Mouse (Mus musculus) B cell, adult 62 days (primary cell): ENCODE results near the gene Adam1b. TPM values are rescaled to one million over a fixed set of nuclear protein-coding genes. Genes with fewer than 3 reads are reported as not detected.

ENCODE experiments used
- total RNA-seq: library from RNA; stranded (reverse); gene quantifications from 4 replicates; pipeline ENCODE4 v1.2.4, GENCODE M21; 2023

Adam1b gene
- total RNA-seq, result 0.16 to 0.17 TPM in 2 of 4 replicates, not detected in the others

DNA sequence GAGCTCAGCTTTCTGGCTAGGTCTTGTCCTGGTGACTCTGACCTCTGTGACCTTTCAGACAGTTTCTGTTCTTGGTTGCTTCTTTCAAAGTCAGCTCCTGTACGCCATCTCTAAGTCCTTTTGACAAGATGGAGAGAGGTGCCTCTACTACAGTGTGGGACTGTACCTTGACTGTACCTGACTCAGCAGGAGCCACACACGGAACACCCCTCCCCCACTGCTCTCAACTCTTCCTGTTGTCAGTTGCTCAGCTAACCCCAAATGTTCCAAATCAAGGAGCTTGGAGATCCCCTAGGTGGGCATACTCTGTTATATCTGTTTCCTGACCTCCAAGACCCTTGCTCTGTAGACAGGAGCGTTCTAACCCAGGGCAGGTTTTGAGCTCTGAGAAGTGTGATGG, at the start of gene Adam1b:
Adam1b (minus strand) TSS at position 205 of the 400 bp plus-strand sequence.

DNA sequence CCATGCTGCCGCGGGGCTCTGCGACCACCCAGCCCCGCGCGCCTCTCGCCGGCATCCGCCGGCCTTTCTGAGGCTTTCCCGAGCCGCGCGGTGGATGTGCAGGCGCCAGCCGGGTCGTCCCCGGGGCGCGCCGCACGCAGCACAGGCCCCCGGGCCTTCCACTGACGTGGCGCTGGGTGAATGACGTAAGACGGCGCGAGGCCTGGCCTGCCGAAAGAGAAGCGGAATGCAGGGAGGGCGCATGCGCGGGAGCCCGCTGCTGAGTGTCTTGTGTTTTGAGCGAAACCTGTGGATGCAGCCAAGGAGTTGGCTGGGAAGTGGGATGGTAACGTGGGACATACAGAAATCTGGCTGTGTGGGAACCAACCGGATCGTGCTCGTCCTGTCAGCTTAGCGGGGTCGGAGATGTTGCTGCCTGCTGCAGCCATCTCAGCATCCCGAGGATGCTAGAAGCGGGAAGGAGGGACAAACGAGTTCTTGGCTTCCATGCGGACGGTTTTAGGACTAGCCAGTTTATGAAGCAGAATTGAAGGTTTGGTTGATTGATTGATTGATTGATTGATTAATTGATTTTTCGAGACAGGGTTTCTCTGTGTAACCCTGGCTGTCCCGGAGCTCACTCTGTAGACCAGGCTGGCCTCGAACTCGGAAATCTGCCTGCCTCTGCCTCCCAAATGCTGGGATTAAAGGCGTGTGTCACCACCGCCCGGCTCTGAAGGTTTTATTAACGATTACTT, 42.7 kb upstream of the Adam1b start, which contains the start of gene Mapkapk5:
Mapkapk5 (minus strand) TSS at position 113 of the 737 bp plus-strand sequence.

DNA sequence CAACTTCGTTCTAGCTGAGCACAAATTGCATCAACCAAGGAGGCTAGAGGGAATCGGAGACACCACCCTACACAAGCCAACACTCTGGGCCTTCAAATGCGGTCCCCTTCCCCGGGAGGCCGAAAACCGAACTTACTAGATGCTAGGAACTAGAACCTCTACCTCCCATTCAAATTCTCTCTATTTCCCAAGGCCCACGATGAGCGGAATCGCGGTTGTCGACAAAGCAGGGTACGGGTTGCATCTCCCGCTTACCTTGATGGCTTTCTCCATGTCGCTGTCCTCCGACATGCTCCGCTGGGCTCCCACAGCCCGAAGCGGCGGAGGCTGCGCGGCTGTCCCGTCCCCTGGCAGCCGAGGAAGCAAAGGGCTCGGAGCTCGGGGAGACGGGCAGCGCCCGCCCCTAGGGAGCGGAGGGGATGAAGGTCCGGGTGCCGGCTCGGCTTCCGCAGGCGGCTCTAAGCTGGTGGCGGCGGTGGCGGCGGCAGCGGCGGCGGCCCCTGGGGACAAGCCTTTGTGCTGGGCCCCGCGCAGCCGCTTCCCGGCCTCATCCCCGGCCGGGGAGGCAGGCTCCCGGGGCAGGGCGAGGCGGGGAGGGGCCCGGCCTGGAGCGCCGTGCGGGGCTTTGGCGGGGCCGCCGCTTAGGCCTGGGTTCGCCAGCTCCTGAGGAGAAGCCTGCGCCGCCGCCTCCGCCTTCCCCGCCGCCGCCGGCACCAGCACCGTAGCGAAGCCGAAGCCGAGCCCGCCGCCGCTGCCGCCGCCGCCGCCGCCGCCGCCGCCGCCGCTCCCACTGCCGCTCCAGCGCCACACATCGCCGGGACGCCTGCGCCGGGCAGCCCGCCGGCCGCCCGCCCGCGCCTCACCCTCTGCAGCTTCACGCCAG, 41.9 kb upstream of the Adam1b start, which contains the start of the genes Adam1a and Gm42878:
Adam1a (minus strand) TSS at position 573 of the 883 bp plus-strand sequence.
Gm42878 (minus strand) TSS at position 573 of the 883 bp plus-strand sequence.

DNA sequence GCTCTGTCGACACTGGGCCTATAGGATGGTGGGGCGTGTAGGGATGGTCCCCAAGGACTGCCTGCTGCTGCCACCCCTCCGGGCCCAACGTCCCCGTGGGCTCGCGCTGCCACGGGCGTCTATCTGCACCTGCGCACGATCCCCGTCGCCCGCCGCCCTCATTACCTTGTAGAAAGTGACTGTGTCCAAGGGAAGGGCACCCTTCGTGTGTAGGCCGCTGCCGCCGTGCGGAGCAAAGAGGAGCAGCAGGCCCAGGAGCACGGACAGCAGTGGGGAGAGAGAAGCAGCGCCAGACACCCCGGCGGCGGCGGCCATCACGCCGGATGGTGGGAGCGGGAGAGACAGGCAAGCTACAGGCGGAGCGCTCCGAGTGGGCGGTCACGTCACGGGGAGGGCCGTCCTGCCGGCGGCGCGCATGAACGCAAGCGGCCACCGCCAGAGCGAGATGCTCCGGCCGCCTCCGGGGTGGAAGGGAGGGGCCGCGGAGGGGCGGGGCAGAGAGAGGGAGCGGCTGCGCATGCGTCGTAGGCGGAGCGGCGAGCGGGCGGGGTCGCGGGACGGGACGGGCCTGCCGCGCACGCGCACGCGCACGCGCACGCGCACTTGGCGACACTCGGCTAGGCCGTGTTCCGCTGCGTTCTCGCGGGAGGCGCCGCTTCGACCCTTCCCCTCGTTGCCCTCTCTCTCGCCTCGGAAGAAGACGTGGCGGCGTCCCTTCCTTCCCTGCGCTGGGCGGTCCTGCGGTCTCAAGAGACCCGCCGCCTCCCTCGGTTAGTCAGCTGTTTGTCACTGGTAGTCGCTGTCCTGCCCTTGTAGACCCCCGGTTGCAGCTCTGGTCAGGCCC, 51.0 kb downstream of the Adam1b start, which contains the start of gene Erp29:
Erp29 (minus strand) TSS at position 481 of the 844 bp plus-strand sequence.

DNA sequence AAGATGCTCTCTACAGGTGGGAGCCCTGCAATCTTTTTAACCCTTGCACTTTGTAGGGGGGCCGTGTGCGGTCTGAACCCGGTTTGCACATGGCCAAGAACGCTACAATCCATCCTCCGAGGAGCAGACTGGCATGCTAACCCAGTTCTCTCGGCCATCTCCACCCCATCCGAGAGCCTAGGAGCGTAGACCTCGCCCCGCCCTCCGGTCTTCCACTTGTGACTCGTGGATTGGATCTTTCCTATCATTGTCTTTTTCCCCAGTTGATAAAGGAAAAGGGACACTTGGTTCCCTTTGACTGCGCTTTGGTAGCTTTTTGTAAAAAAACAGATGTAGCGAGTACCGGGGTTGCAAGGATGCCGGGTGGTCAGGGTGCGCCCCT, 51.6 kb downstream of the Adam1b start, which contains the start of gene Tmem116:
Tmem116 (plus strand) TSS at position 250 of the 382 bp plus-strand sequence.

Other genes with a start within 250 kb of the Adam1b start
- 71.6 to 89.6 TPM (median 78.6 TPM) in 4 replicates for gene Trafd1, start 117.8 kb downstream of the Adam1b start, total RNA-seq
- 44.1 to 51.0 TPM (median 45.5 TPM) in 4 replicates for gene Naa25, start 105.5 kb downstream of the Adam1b start, total RNA-seq
- gene Tmem116, start 51.5 kb downstream of the Adam1b start, total RNA-seq, result 0.63 to 1.8 TPM (median 1.3 TPM) in 4 replicates
- 164 to 172 TPM (median 168 TPM) in 4 replicates for gene Erp29, start 50.9 kb downstream of the Adam1b start, total RNA-seq
- gene Adam1a, start 42.0 kb upstream of the Adam1b start, total RNA-seq, result 5.0 to 6.7 TPM (median 5.3 TPM) in 4 replicates
- gene Gm42878, start 42.0 kb upstream of the Adam1b start, total RNA-seq, result not detected in 4 replicates
- 87.8 to 102 TPM (median 94.5 TPM) in 4 replicates for gene Mapkapk5, start 42.5 kb upstream of the Adam1b start, total RNA-seq
- gene Aldh2, start 90.4 kb upstream of the Adam1b start, total RNA-seq, result 323 to 356 TPM (median 343 TPM) in 4 replicates
- gene Acad12, start 115.5 kb upstream of the Adam1b start, total RNA-seq, result 9.5 to 12.7 TPM (median 10.2 TPM) in 4 replicates
- gene Acad10, start 157.1 kb upstream of the Adam1b start, total RNA-seq, result 9.8 to 13.0 TPM (median 11.4 TPM) in 4 replicates
- 84.6 to 91.2 TPM (median 89.7 TPM) in 4 replicates for gene Brap, start 157.1 kb upstream of the Adam1b start, total RNA-seq
- 69.8 to 88.9 TPM (median 78.7 TPM) in 4 replicates for gene Atxn2, start 207.9 kb upstream of the Adam1b start, total RNA-seq